Comparison of ENCODE assay signal across 20 mouse cellular contexts in genomic region chrX:13226429-13226828, GRCm38 (mm10). TPM values are rescaled to one million over a fixed set of nuclear protein-coding genes. Genes with fewer than 3 reads are reported as not detected.
DNase-seq lines count a peak whose midpoint lies in the region; ATAC-seq and TF ChIP-seq lines count a peak whose summit lies in the region.
"Had no signal": no experiment of that assay in that cellular context is flagged by ENCODE, and none has a peak within 500 bp of the region (broad histone marks: within the 10 kb centered on the region; RNA-seq: fewer than 3 reads in every experiment).

No protein-coding gene starts in this region.

- no peaks in the 10 kb centered on the region for H3K36me3 ChIP-seq in midbrain, embryonic 11.5 days (ENCODE audit: control insufficient read depth, insufficient read depth, low read length)
- H3K36me3 ChIP-seq in midbrain, embryonic 16.5 days (ENCODE audit: control insufficient read depth, insufficient read depth, low read length) = no peaks in the 10 kb centered on the region
- peaks cover 0 to 6% of the 10 kb centered on the region in 2 experiments; a peak in 2 of 4 replicates for H3K36me3 ChIP-seq in MEL (ENCODE audit: control insufficient read depth in 1 of 2, insufficient read depth in 2 of 2, low read length in 2 of 2)
- H3K36me3 ChIP-seq: G1E had no signal

- H3K27ac ChIP-seq in midbrain, embryonic 11.5 days (ENCODE audit: low read depth, low read length) = no peak overlapping the region
- H3K27ac ChIP-seq in midbrain, embryonic 16.5 days (ENCODE audit: low read length) = no peak overlapping the region
- no peak overlapping the region for H3K27ac ChIP-seq in MEL (ENCODE audit: control insufficient read depth, low read depth, low read length)

- TF ChIP-seq EP300 in MEL (IDR thresholded peaks at IDR 0.05; ENCODE audit: low read depth in 1 of 2, low read length in 2 of 2) = no peak

- DNase-seq in midbrain, embryonic 11.5 days (ENCODE audit: low spot score, missing footprints) = peak; percentile 14
- no peak for DNase-seq in MEL (ENCODE audit: low read depth, low spot score)
- no peak for DNase-seq in layer of hippocampus, adult 9-11 months
- DNase-seq: adrenal gland, adult 2 months; adrenal gland, adult 8-10 months; adrenal gland, postnatal 10 days; adrenal gland, postnatal 14 days; adrenal gland, postnatal 25 days; adrenal gland, postnatal 36 days; B cell, adult 2 months; cerebellum, adult 11 months; cerebellum, adult 11-12 months; cerebellum, adult 18-20 months; cerebellum, adult 2 months had no signal

- no peak overlapping the region for H3K4me3 ChIP-seq in midbrain, embryonic 11.5 days (ENCODE audit: low read depth, low read length)
- H3K4me3 ChIP-seq in midbrain, embryonic 16.5 days (ENCODE audit: low read depth, low read length) = no peak overlapping the region
- H3K4me3 ChIP-seq in MEL (ENCODE audit: control insufficient read depth in 1 of 2, insufficient read depth in 1 of 2, low read depth in 2 of 2, low read length in 2 of 2) = no peak overlapping the region

- TF ChIP-seq POLR2A in MEL (IDR thresholded peaks at IDR 0.05; ENCODE audit: control insufficient read depth in 1 of 2, insufficient read depth in 1 of 2, low read depth in 1 of 2, low read length in 2 of 2, poor library complexity in 1 of 2) = no peak; a peak in 1 of 4 replicates

- TF ChIP-seq CTCF in MEL (IDR thresholded peaks at IDR 0.05 in 2 of 3, conservative IDR thresholded peaks at IDR 0.05 in 1 of 3; ENCODE audit: control insufficient read depth in 1 of 3, insufficient read depth in 1 of 3, low read depth in 2 of 3, low read length in 3 of 3, poor library complexity in 1 of 3, severe bottlenecking in 1 of 3) = no peak

- H3K4me1 ChIP-seq in midbrain, embryonic 11.5 days (ENCODE audit: control insufficient read depth, insufficient read depth, low read length) = peaks cover 2% of the 10 kb centered on the region; the same call in 1 of the 2 replicates
- H3K4me1 ChIP-seq in midbrain, embryonic 16.5 days (ENCODE audit: control insufficient read depth, insufficient read depth, low read length) = peaks cover 3% of the 10 kb centered on the region; the same call in 1 of the 2 replicates
- H3K4me1 ChIP-seq in MEL (ENCODE audit: control insufficient read depth in 1 of 2, insufficient read depth in 2 of 2, low read length in 2 of 2) = peaks cover 4 to 9% of the 10 kb centered on the region in 2 experiments; a peak in 3 of 4 replicates

- no peak for ATAC-seq in midbrain, embryonic 11.5 days (ENCODE audit: low FRiP score)
- ATAC-seq in midbrain, embryonic 16.5 days = no peak
- ATAC-seq: activated CD4-positive, CD25-positive, alpha-beta regulatory T cell, adult 4 months; CD4-positive, CD25-positive, alpha-beta regulatory T cell, adult 4 months; Patski had no signal

- no peak overlapping the region for H3K9ac ChIP-seq in midbrain, embryonic 11.5 days (ENCODE audit: low read length)
- no peak overlapping the region for H3K9ac ChIP-seq in midbrain, embryonic 16.5 days (ENCODE audit: low read depth, low read length)
- no peak overlapping the region for H3K9ac ChIP-seq in MEL (ENCODE audit: control insufficient read depth, low read depth, low read length, poor library complexity, severe bottlenecking)

- H3K27me3 ChIP-seq in midbrain, embryonic 11.5 days (ENCODE audit: control insufficient read depth, insufficient read depth, low read length) = no peaks in the 10 kb centered on the region
- no peaks in the 10 kb centered on the region; the same call in 1 of the 2 replicates for H3K27me3 ChIP-seq in midbrain, embryonic 16.5 days (ENCODE audit: control insufficient read depth, insufficient read depth, low read depth, low read length)
- H3K27me3 ChIP-seq in MEL (ENCODE audit: control insufficient read depth in 1 of 2, insufficient read depth in 2 of 2, low read length in 2 of 2) = no peaks in the 10 kb centered on the region
- H3K27me3 ChIP-seq: CH12.LX had no signal

- H3K9me3 ChIP-seq in midbrain, embryonic 11.5 days (ENCODE audit: control insufficient read depth, low read length) = no peaks in the 10 kb centered on the region
- H3K9me3 ChIP-seq in midbrain, embryonic 16.5 days (replicated peaks; ENCODE audit: control insufficient read depth, low read length, poor library complexity, severe bottlenecking) = no peaks in the 10 kb centered on the region
- H3K9me3 ChIP-seq in MEL (replicated peaks; ENCODE audit: insufficient read depth, low read length) = no peaks in the 10 kb centered on the region
- H3K9me3 ChIP-seq: G1E had no signal

- no peak overlapping the region for H3K4me2 ChIP-seq in midbrain, embryonic 11.5 days
- H3K4me2 ChIP-seq in midbrain, embryonic 16.5 days (ENCODE audit: low read length) = no peak overlapping the region

- WGBS in midbrain, embryonic 11.5 days = 72% methylated on average over 3 of the region's 3 CpGs
- WGBS in midbrain, embryonic 16.5 days = 81% methylated on average over 3 of the region's 3 CpGs

- H3K79me2 ChIP-seq in MEL (ENCODE audit: control insufficient read depth, insufficient read depth, low read length, poor library complexity) = peaks cover 2% of the 10 kb centered on the region; the same call in 1 of the 2 replicates

- no peak for TF ChIP-seq RAD21 in MEL (IDR thresholded peaks at IDR 0.05; ENCODE audit: low read depth, low read length)

TF ChIP-seq in MEL, 35 proteins besides CTCF, POLR2A, EP300 and RAD21:
- TF ChIP-seq MEF2A (IDR thresholded peaks at IDR 0.05; ENCODE audit: extremely low read depth, insufficient replicate concordance, low read depth, low read length, poor library complexity, severe bottlenecking) (no peak), ZMIZ1 (IDR thresholded peaks at IDR 0.05; ENCODE audit: low read depth, low read length) (peak; percentile 95), SIN3A (IDR thresholded peaks at IDR 0.05; ENCODE audit: low read length) (no peak), ETS1 (IDR thresholded peaks at IDR 0.05; ENCODE audit: low read depth, low read length) (no peak)

RNA-seq across cellular contexts. Expression of gene Ddx3x, which starts 54.3 kb away (rescaled TPM):
- polyA plus RNA-seq in midbrain, embryonic 11.5 days (2014; fragmentation: Nextera tagmentation; extraction: Ambion mirVana) = 196 and 219 TPM in 2 replicates
- 97.9 and 106 TPM in 2 replicates for polyA plus RNA-seq in midbrain, embryonic 16.5 days (2015; fragmentation: Nextera tagmentation; extraction: Ambion mirVana)
- 262 and 275 TPM in 2 replicates for total RNA-seq in MEL (2012; rRNA removed)
- polyA plus RNA-seq in MEL (2012; ENCODE audit: insufficient read depth in 1 of 2, insufficient read length in 2 of 2, low read depth in 1 of 2, low replicate concordance in 2 of 2, missing spikeins in 1 of 2) = 100 to 1,000 TPM; 146 to 267 TPM
